Mouse (Mus musculus): ENCODE measurements around the gene Umod. TPM values are rescaled to one million over a fixed set of nuclear protein-coding genes. Genes with fewer than 3 reads are reported as not detected.

The Umod gene
- polyA plus RNA-seq, 1 experiment from 2014 or later = not detected

DNA sequence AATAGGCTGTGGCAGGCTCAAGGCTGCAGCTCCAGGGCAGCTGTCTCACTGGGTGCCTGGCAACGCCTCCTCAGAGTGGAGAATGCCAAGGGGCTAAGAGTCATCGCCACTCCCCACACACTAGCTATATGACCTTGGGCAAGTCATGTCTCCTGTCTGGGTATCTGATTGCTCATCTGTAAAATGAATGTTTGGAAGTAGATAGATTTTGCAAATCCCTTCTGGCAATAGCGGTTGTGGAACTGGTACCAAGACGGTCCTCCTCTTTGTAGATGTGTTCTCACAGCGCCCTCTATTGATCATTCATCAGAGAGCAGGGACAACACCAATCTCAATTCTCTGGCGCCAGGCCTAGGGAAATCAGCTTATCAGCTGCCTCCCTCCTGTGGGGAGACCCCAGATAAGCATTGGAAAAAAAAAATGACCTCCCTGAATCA is 51.9 kb downstream of the Umod start:
- no peak overlapping the region for H3K27ac ChIP-seq
- no peaks in the 10 kb centered on the region for H3K27me3 ChIP-seq
- ATAC-seq (ENCODE audit: insufficient number of reproducible peaks, insufficient read depth, low FRiP score, low TSS enrichment, low read depth) = no peak
- H3K9me3 ChIP-seq = no peaks in the 10 kb centered on the region
- no peak overlapping the region for H3K4me3 ChIP-seq (replicated peaks)
- no peaks in the 10 kb centered on the region for H3K36me3 ChIP-seq
- WGBS = 13% methylated on average over 6 of the region's 6 CpGs
- no peaks in the 10 kb centered on the region for H3K4me1 ChIP-seq (replicated peaks)
- H3K9ac ChIP-seq (replicated peaks) = no peak overlapping the region
- no peak overlapping the region for H3K4me2 ChIP-seq

DNA sequence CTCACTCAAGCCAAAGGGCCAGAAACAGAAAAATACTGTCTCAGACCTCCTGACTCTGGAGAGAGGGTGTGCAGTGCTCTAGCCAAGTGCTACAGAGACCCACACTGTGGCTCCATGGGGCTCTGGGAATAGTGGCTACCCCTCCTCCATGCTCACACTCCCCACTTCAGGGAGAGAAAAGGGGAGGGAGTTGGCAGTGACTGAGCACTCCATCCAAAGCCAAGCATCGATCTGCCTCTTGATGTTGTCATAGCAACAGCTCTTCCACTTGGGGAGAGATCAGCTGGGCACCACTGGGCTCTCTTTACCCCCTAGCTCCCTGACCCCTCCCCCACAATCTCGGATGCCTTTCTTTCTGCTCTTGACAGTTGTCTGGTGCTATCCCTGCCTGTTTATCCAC is 58.4 kb downstream of the Umod start:
- no peaks in the 10 kb centered on the region for H3K27me3 ChIP-seq
- no peak overlapping the region for H3K4me3 ChIP-seq (replicated peaks)
- H3K4me1 ChIP-seq (replicated peaks) = no peaks in the 10 kb centered on the region
- H3K36me3 ChIP-seq = no peaks in the 10 kb centered on the region
- H3K9me3 ChIP-seq = no peaks in the 10 kb centered on the region
- 19% methylated on average over 2 of the region's 2 CpGs for WGBS
- no peak overlapping the region for H3K9ac ChIP-seq (replicated peaks)
- no peak overlapping the region for H3K27ac ChIP-seq
- no peak for ATAC-seq (ENCODE audit: insufficient number of reproducible peaks, insufficient read depth, low FRiP score, low TSS enrichment, low read depth)
- no peak overlapping the region for H3K4me2 ChIP-seq

DNA sequence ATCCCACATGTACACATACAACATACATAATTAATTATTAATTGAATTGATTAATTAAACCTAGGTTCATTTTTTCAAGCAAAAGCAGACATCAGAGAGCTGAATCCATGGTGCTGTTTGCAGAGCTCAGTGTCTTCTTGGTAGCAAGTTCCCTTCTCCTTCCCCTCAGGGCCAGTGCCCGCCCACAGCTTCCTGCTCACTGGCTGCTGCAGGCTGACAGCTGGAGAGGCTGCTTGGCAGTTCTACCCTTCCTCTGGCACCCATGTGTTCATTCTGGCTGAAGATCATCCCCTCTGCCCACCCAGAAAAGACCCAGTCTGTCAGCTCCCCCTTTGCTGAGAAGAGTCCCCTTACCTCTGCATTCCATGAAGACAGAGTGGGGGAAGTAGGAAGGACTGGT is 60.6 kb downstream of the Umod start:
- H3K4me1 ChIP-seq (replicated peaks) = no peaks in the 10 kb centered on the region
- no peak overlapping the region for H3K27ac ChIP-seq
- no peaks in the 10 kb centered on the region for H3K27me3 ChIP-seq
- H3K4me3 ChIP-seq (replicated peaks) = no peak overlapping the region
- no peaks in the 10 kb centered on the region for H3K36me3 ChIP-seq
- no peak overlapping the region for H3K4me2 ChIP-seq
- H3K9ac ChIP-seq (replicated peaks) = no peak overlapping the region
- no peaks in the 10 kb centered on the region for H3K9me3 ChIP-seq
- WGBS = 56% methylated on average over 1 of the region's 1 CpGs
- ATAC-seq (ENCODE audit: insufficient number of reproducible peaks, insufficient read depth, low FRiP score, low TSS enrichment, low read depth) = no peak

Other genes with a start within 250 kb of the Umod start
- not detected in 2 replicates for gene Gp2, start 20.0 kb downstream of the Umod start, polyA plus RNA-seq (2016; fragmentation: Nextera tagmentation; extraction: Ambion mirVana)
- gene Acsm5, start 40.2 kb upstream of the Umod start, polyA plus RNA-seq (2016; fragmentation: Nextera tagmentation; extraction: Ambion mirVana) = not detected in 2 replicates
- not detected in 2 replicates for gene Pdilt, start 44.2 kb upstream of the Umod start, polyA plus RNA-seq (2016; fragmentation: Nextera tagmentation; extraction: Ambion mirVana)
- not detected in 2 replicates for gene Acsm2, start 75.1 kb upstream of the Umod start, polyA plus RNA-seq (2016; fragmentation: Nextera tagmentation; extraction: Ambion mirVana)
- not detected in 2 replicates for gene Acsm1, start 127.7 kb upstream of the Umod start, polyA plus RNA-seq (2016; fragmentation: Nextera tagmentation; extraction: Ambion mirVana)
- not detected in 2 replicates for gene Acsm4, start 210.7 kb upstream of the Umod start, polyA plus RNA-seq (2016; fragmentation: Nextera tagmentation; extraction: Ambion mirVana)
- 89.0 and 90.0 TPM in 2 replicates for gene Thumpd1, start 241.5 kb upstream of the Umod start, polyA plus RNA-seq (2016; fragmentation: Nextera tagmentation; extraction: Ambion mirVana)